Mouse (Mus musculus) CH12.LX (cell line): ENCODE measurements around the gene Btf3l4. TPM values are rescaled to one million over a fixed set of nuclear protein-coding genes. Genes with fewer than 3 reads are reported as not detected.

Experiments used
- DNase-seq: peaks from one replicate; pipeline ENCODE4 v3.0.0-alpha.2; 2013; ENCODE audit errors: extremely low read depth
- H3K27ac ChIP-seq: 2 replicates; pipeline ENCODE4 v1.5.1; 2012; ENCODE audit warnings: low read depth, mild to moderate bottlenecking, control low read depth, moderate library complexity; ENCODE audit not compliant: insufficient read depth
- H3K27me3 ChIP-seq: replicated peaks from 2 replicates; pipeline ENCODE3; 2012; ENCODE audit warnings: inconsistent platforms
- H3K36me3 ChIP-seq, 2 experiments: replicated peaks in 1 of 2; 2 replicates each; pipeline versions ENCODE3 to v1.6.1; 2012; ENCODE audit warnings: inconsistent platforms in 1 of 2, low read length in 1 of 2, mild to moderate bottlenecking in 1 of 2, mixed read lengths in 1 of 2, moderate library complexity in 1 of 2; ENCODE audit not compliant: control insufficient read depth in 1 of 2, insufficient read depth in 1 of 2
- H3K4me1 ChIP-seq, 2 experiments: 2 replicates each; pipeline ENCODE4 v1.6.1; 2012; ENCODE audit warnings: inconsistent platforms in 1 of 2, moderate library complexity in 1 of 2; ENCODE audit not compliant: insufficient read depth in 2 of 2, control insufficient read depth in 1 of 2
- H3K4me2 ChIP-seq: 2 replicates; pipeline ENCODE4 v1.6.1; 2012; ENCODE audit warnings: low read depth, mild to moderate bottlenecking, control low read depth; ENCODE audit not compliant: poor library complexity, insufficient read depth, severe bottlenecking
- H3K4me3 ChIP-seq, 3 experiments: fragments of 150-350 bp in 1 of 3; sonication (generic) in 1 of 3; replicated peaks in 1 of 3; 2 replicates each; pipeline versions ENCODE3 to v1.5.1; 2011 to 2012; ENCODE audit warnings: low read depth in 2 of 3, low read length in 2 of 3, mild to moderate bottlenecking in 2 of 3, moderate library complexity in 2 of 3, control low read depth in 1 of 3, improper control_type of control experiment in 1 of 3, inconsistent platforms in 1 of 3, mixed read lengths in 1 of 3; ENCODE audit not compliant: poor library complexity in 1 of 3
- H3K79me2 ChIP-seq: replicated peaks from 2 replicates; pipeline ENCODE4 v1.6.1; 2012; ENCODE audit warnings: mild to moderate bottlenecking, moderate library complexity; ENCODE audit not compliant: control insufficient read depth, poor library complexity, insufficient read depth, severe bottlenecking; ENCODE audit errors: extremely low read depth
- H3K9ac ChIP-seq: 2 replicates; pipeline ENCODE4 v1.6.1; 2012; ENCODE audit warnings: low read depth, mild to moderate bottlenecking, control low read depth, moderate library complexity; ENCODE audit not compliant: insufficient read depth
- H3K9me3 ChIP-seq: replicated peaks from 2 replicates; pipeline ENCODE3; 2012; ENCODE audit warnings: low read length, inconsistent platforms, mixed read lengths
- BHLHE40 ChIP-seq: IDR thresholded peaks from 2 replicates; pipeline ENCODE4 v1.6.1; 2011; ENCODE audit warnings: mild to moderate bottlenecking, low read depth, low read length, improper control_type of control experiment
- CTCF ChIP-seq, 2 experiments: IDR thresholded peaks in 1 of 2; conservative IDR thresholded peaks in 1 of 2; 2 replicates each; pipeline ENCODE4 v1.5.1; 2011 to 2012; ENCODE audit warnings: low read depth in 2 of 2, low read length in 2 of 2, improper control_type of control experiment in 1 of 2, inconsistent platforms in 1 of 2, mild to moderate bottlenecking in 1 of 2, moderate library complexity in 1 of 2
- E2F4 ChIP-seq: IDR thresholded peaks from 2 replicates; pipeline ENCODE4 v1.6.1; 2011; ENCODE audit warnings: low read depth, low read length, improper control_type of control experiment; ENCODE audit not compliant: insufficient replicate concordance
- ELF1 ChIP-seq: IDR thresholded peaks from 2 replicates; pipeline ENCODE4 v1.6.1; 2014; ENCODE audit warnings: low read depth, mild to moderate bottlenecking, inconsistent platforms, low read length, improper control_type of control experiment
- ETS1 ChIP-seq: conservative IDR thresholded peaks from 2 replicates; pipeline ENCODE4 v1.6.1; 2012; ENCODE audit warnings: low read depth, mild to moderate bottlenecking, inconsistent platforms, low read length, improper control_type of control experiment, moderate library complexity
- GABPA ChIP-seq: IDR thresholded peaks from 2 replicates; pipeline ENCODE4 v1.6.1; 2012; ENCODE audit warnings: low read depth, low read length, improper control_type of control experiment, inconsistent platforms; ENCODE audit not compliant: insufficient replicate concordance
- MAZ ChIP-seq: IDR thresholded peaks from 2 replicates; pipeline ENCODE4 v1.6.1; 2012; ENCODE audit warnings: low read depth, mild to moderate bottlenecking, inconsistent platforms, low read length, improper control_type of control experiment, moderate library complexity
- MEF2A ChIP-seq: IDR thresholded peaks from 2 replicates; pipeline ENCODE4 v1.6.1; 2014; ENCODE audit warnings: low read depth, mild to moderate bottlenecking, inconsistent platforms, low read length, improper control_type of control experiment, borderline replicate concordance
- MYC ChIP-seq: IDR thresholded peaks from 2 replicates; pipeline ENCODE4 v1.6.1; 2011; ENCODE audit warnings: low read depth, mild to moderate bottlenecking, improper control_type of control experiment, low read length
- NELFE ChIP-seq: IDR thresholded peaks from 2 replicates; pipeline ENCODE4 v1.6.1; 2011; ENCODE audit warnings: low read depth, low read length, improper control_type of control experiment
- PAX5 ChIP-seq: IDR thresholded peaks from 2 replicates; pipeline ENCODE4 v1.6.1; 2012; ENCODE audit warnings: low read length, inconsistent platforms, mixed read lengths
- POLR2A ChIP-seq: IDR thresholded peaks from 2 replicates; pipeline ENCODE4 v1.6.1; 2011; ENCODE audit warnings: low read depth, mild to moderate bottlenecking, improper control_type of control experiment, low read length
- POLR2AphosphoS2 ChIP-seq: IDR thresholded peaks from 2 replicates; pipeline ENCODE4 v1.6.1; 2011; ENCODE audit warnings: low read depth, low read length, improper control_type of control experiment
- RAD21 ChIP-seq: IDR thresholded peaks from 2 replicates; pipeline ENCODE4 v1.6.1; 2011; ENCODE audit warnings: low read depth, mild to moderate bottlenecking, low read length, improper control_type of control experiment, moderate library complexity
- SMC3 ChIP-seq: IDR thresholded peaks from 2 replicates; pipeline ENCODE4 v1.6.1; 2011; ENCODE audit warnings: low read depth, low read length, improper control_type of control experiment
- TBP ChIP-seq: conservative IDR thresholded peaks from 2 replicates; pipeline ENCODE4 v1.6.1; 2011; ENCODE audit warnings: low read depth, low read length, improper control_type of control experiment
- USF1 ChIP-seq: IDR thresholded peaks from 2 replicates; pipeline ENCODE4 v1.6.1; 2014; ENCODE audit warnings: low read depth, mild to moderate bottlenecking, inconsistent platforms, low read length, improper control_type of control experiment
- USF2 ChIP-seq: conservative IDR thresholded peaks from 2 replicates; pipeline ENCODE4 v1.6.1; 2011; ENCODE audit warnings: low read depth, low read length, improper control_type of control experiment
- ZKSCAN1 ChIP-seq: IDR thresholded peaks from 2 replicates; pipeline ENCODE4 v1.6.1; 2012; ENCODE audit warnings: low read depth, inconsistent platforms, low read length, improper control_type of control experiment, borderline replicate concordance
- ZMIZ1 ChIP-seq: IDR thresholded peaks from 2 replicates; pipeline ENCODE4 v1.6.1; 2012; ENCODE audit warnings: low read depth, mild to moderate bottlenecking, inconsistent platforms, low read length, improper control_type of control experiment
- ZNF384 ChIP-seq: IDR thresholded peaks from 2 replicates; pipeline ENCODE4 v1.6.1; 2012; ENCODE audit warnings: low read depth, low read length, improper control_type of control experiment, inconsistent platforms
- dilution Hi-C: fragments of 300-500 bp; cut with MboI; formaldehyde crosslinking; loops from 2 replicates; pipeline ENCODE4 v1.14.3; 2020; ENCODE audit warnings: low sequenced_read_pairs; ENCODE audit not compliant: extremely low pct_unique_long_range_greater_than_20kb, extremely low pct_ligation_motif_present
- in situ Hi-C: fragments of 300-500 bp; cut with MboI; formaldehyde crosslinking; loops from 3 replicates; pipeline ENCODE4 v1.14.3; 2019; ENCODE audit warnings: low sequenced_read_pairs, low pct_ligation_motif_present, low pct_unique_long_range_greater_than_20kb, mixed read lengths
- polyA plus RNA-seq: library from polyadenylated mRNA; unstranded; fragments of >175 nt; gene quantifications from 2 replicates; pipeline ENCODE4 v1.2.1, GENCODE M21; 2012; ENCODE audit warnings: low read depth; ENCODE audit not compliant: insufficient read length
- total RNA-seq, 2 experiments: library from RNA; depleted of rRNA; stranded (reverse); fragments of 300-350 nt in 1 of 2; fragments of >200 nt in 1 of 2; gene quantifications; 2 replicates each; pipeline ENCODE4 v1.2.3; 2012 to 2014

Btf3l4 gene
- total and polyA plus RNA-seq, 3 experiments, result 33.3 to 67.6 (median 52.7) TPM

GRCm38 (mm10) chr4:108845824-108846569, 12.6 kb upstream of the Btf3l4 start:
- Histone ChIP-seq H3K4me1 (peaks cover 0 to 14% of the 10 kb centered on the region in 2 experiments; a peak in 2 of 4 replicates), H3K4me3 (no peak overlapping the region), H3K36me3 (peaks cover 0 to 17% of the 10 kb centered on the region in 2 experiments), H3K4me2 (no peak overlapping the region), H3K79me2 (peaks cover 31% of the 10 kb centered on the region), H3K9me3 (no peaks in the 10 kb centered on the region), H3K27me3 (no peaks in the 10 kb centered on the region), H3K9ac (no peak overlapping the region), H3K27ac (no peak overlapping the region)
- dilution Hi-C loops (no loop called here), in situ Hi-C loops (no loop called here)
- TF ChIP-seq ETS1 (no peak), TBP (0 out of 2 replicates have a peak, but pooled peaks have one; percentile 13), ELF1 (no peak)
- DNase-seq, result no peak

DNA sequence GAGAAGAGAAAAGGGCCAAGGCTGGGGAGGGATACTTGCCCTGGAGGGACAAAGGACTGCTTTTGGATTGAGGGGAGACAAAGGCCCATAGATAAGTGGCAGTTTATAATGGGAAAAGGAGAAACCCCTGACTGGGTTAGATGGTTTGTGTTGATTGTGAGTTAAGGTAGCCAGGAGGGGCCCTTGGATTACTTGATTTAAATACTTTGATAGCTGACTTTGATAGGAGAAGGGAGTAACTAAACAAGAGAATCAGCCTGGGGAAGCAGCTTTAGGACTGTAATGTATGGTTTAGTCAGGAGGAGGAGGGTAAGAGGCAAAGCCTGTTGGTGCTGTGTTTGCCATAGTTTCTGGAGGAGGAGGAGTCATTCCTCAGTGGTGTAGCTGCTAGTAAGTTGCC, 9.9 kb upstream of the Btf3l4 start:
- peaks cover 0 to 3% of the 10 kb centered on the region in 2 experiments; a peak in 2 of 4 replicates for H3K4me1 ChIP-seq
- in situ Hi-C loops, result no loop called here
- H3K79me2 ChIP-seq, result peaks cover 17% of the 10 kb centered on the region
- no peak overlapping the region for H3K9ac ChIP-seq
- dilution Hi-C loops, result no loop called here
- H3K9me3 ChIP-seq, result no peaks in the 10 kb centered on the region
- TF ChIP-seq ELF1 (no peak), PAX5 (no peak), SMC3 (no peak), RAD21 (no peak), MYC (no peak), GABPA (no peak), BHLHE40 (no peak), CTCF (conservative IDR thresholded peaks at IDR 0.05 in 1 of 2, IDR thresholded peaks at IDR 0.05 in 1 of 2; ENCODE audit: low read depth in 2 of 2, low read length in 2 of 2) (no peak), POLR2A (no peak), MEF2A (no peak), ZKSCAN1 (no peak), MAZ (no peak), E2F4 (no peak), USF2 (no peak), ZMIZ1 (no peak), USF1 (no peak), NELFE (no peak), ZNF384 (no peak), POLR2AphosphoS2 (no peak)
- no peak for DNase-seq
- H3K4me2 ChIP-seq, result no peak overlapping the region
- H3K27me3 ChIP-seq, result no peaks in the 10 kb centered on the region
- no peak overlapping the region for H3K4me3 ChIP-seq
- no peak overlapping the region for H3K27ac ChIP-seq
- H3K36me3 ChIP-seq, result peaks cover 0 to 19% of the 10 kb centered on the region in 2 experiments
